Comparison of ENCODE assay signal across 10 mouse cellular contexts in genomic region chr1:42687756-42688540, GRCm38 (mm10). TPM values are rescaled to one million over a fixed set of nuclear protein-coding genes. Genes with fewer than 3 reads are reported as not detected.
DNase-seq lines count a peak whose midpoint lies in the region; ATAC-seq lines count a peak whose summit lies in the region.
"Had no signal": no experiment of that assay in that cellular context is flagged by ENCODE, and none has a peak within 500 bp of the region (broad histone marks: within the 10 kb centered on the region; RNA-seq: fewer than 3 reads in every experiment).

No protein-coding gene starts in this region.

- WGBS in embryonic facial prominence, embryonic 10.5 days: 5% methylated on average over 7 of the region's 7 CpGs
- WGBS in forebrain, embryonic 10.5 days: 3% methylated on average over 7 of the region's 7 CpGs
- 15% methylated on average over 7 of the region's 7 CpGs for WGBS in hindbrain, embryonic 15.5 days
- WGBS in neural tube, embryonic 12.5 days: 2% methylated on average over 7 of the region's 7 CpGs

- H3K9me3 ChIP-seq in embryonic facial prominence, embryonic 10.5 days: no peaks in the 10 kb centered on the region
- no peaks in the 10 kb centered on the region for H3K9me3 ChIP-seq in forebrain, embryonic 10.5 days
- no peaks in the 10 kb centered on the region for H3K9me3 ChIP-seq in hindbrain, embryonic 15.5 days
- H3K9me3 ChIP-seq in neural tube, embryonic 12.5 days: no peaks in the 10 kb centered on the region
- H3K9me3 ChIP-seq: limb, embryonic 12.5 days; lung, embryonic 15.5 days had no signal

- 0 out of 2 replicates have a peak overlapping the region, but pooled peaks have one; percentile 19 for H3K9ac ChIP-seq in hindbrain, embryonic 15.5 days
- peak overlapping the region; percentile 86 for H3K9ac ChIP-seq in neural tube, embryonic 12.5 days
- H3K9ac ChIP-seq: lung, embryonic 15.5 days had no signal

- H3K36me3 ChIP-seq in embryonic facial prominence, embryonic 10.5 days (replicated peaks): no peaks in the 10 kb centered on the region
- H3K36me3 ChIP-seq in forebrain, embryonic 10.5 days (replicated peaks): no peaks in the 10 kb centered on the region
- no peaks in the 10 kb centered on the region for H3K36me3 ChIP-seq in hindbrain, embryonic 15.5 days
- H3K36me3 ChIP-seq in neural tube, embryonic 12.5 days: no peaks in the 10 kb centered on the region
- H3K36me3 ChIP-seq: limb, embryonic 12.5 days; lung, embryonic 15.5 days had no signal

- peak overlapping the region; percentile 97 for H3K4me2 ChIP-seq in hindbrain, embryonic 15.5 days
- H3K4me2 ChIP-seq in neural tube, embryonic 12.5 days (replicated peaks): peak overlapping the region; percentile 92

- peak overlapping the region; percentile 74 for H3K4me3 ChIP-seq in embryonic facial prominence, embryonic 10.5 days
- H3K4me3 ChIP-seq in forebrain, embryonic 10.5 days: peak overlapping the region; percentile 94
- peak overlapping the region; percentile 54 for H3K4me3 ChIP-seq in hindbrain, embryonic 15.5 days
- peak overlapping the region; percentile 48 for H3K4me3 ChIP-seq in neural tube, embryonic 12.5 days
- H3K4me3 ChIP-seq: lung, embryonic 15.5 days had no signal

- ATAC-seq in hindbrain, embryonic 15.5 days (ENCODE audit: low FRiP score, low read depth): no peak
- ATAC-seq in neural tube, embryonic 12.5 days (ENCODE audit: low FRiP score, low read depth): no peak

- H3K27ac ChIP-seq in embryonic facial prominence, embryonic 10.5 days (replicated peaks): peak overlapping the region; percentile 85
- H3K27ac ChIP-seq in forebrain, embryonic 10.5 days: peak overlapping the region; percentile 99
- H3K27ac ChIP-seq in hindbrain, embryonic 15.5 days (replicated peaks): peak overlapping the region; percentile 97
- H3K27ac ChIP-seq in neural tube, embryonic 12.5 days: no peak overlapping the region
- H3K27ac ChIP-seq: limb, embryonic 12.5 days; lung, embryonic 15.5 days had no signal

- peaks cover 41% of the 10 kb centered on the region for H3K4me1 ChIP-seq in embryonic facial prominence, embryonic 10.5 days
- H3K4me1 ChIP-seq in forebrain, embryonic 10.5 days: peaks cover 93% of the 10 kb centered on the region
- H3K4me1 ChIP-seq in hindbrain, embryonic 15.5 days (replicated peaks): peaks cover 49% of the 10 kb centered on the region
- H3K4me1 ChIP-seq in neural tube, embryonic 12.5 days: peaks cover 44% of the 10 kb centered on the region

- peaks cover 100% of the 10 kb centered on the region for H3K27me3 ChIP-seq in embryonic facial prominence, embryonic 10.5 days (replicated peaks; ENCODE audit: low read depth, poor library complexity, severe bottlenecking)
- peaks cover 97% of the 10 kb centered on the region for H3K27me3 ChIP-seq in forebrain, embryonic 10.5 days (ENCODE audit: poor library complexity, severe bottlenecking)
- no peaks in the 10 kb centered on the region for H3K27me3 ChIP-seq in hindbrain, embryonic 15.5 days
- H3K27me3 ChIP-seq in neural tube, embryonic 12.5 days (replicated peaks): peaks cover 4% of the 10 kb centered on the region; the same call in 1 of the 2 replicates

- peak; percentile 15 for DNase-seq in embryonic facial prominence, embryonic 10.5 days (ENCODE audit: low spot score)
- DNase-seq in forebrain, embryonic 10.5 days (ENCODE audit: extremely low spot score, low spot score): no peak
- no peak for DNase-seq in lung, postnatal 25 days (ENCODE audit: low spot score)
- DNase-seq in thymus, postnatal 36 days: no peak
- no peak for DNase-seq in lung, postnatal 10 days
- DNase-seq: thymus, postnatal 4 days had no signal

RNA-seq across cellular contexts. Expression of gene Pou3f3, which starts 7.6 kb away (rescaled TPM):
- polyA plus RNA-seq in embryonic facial prominence, embryonic 10.5 days (2016; fragmentation: Nextera tagmentation; extraction: Ambion mirVana): 6.8 and 7.5 TPM in 2 replicates
- 13.4 and 14.4 TPM in 2 replicates for polyA plus RNA-seq in forebrain, embryonic 10.5 days (2016; fragmentation: Nextera tagmentation; extraction: Ambion mirVana)
- 11.0 and 16.4 TPM in 2 replicates for polyA plus RNA-seq in hindbrain, embryonic 15.5 days (2015; fragmentation: Nextera tagmentation; extraction: Ambion mirVana)
- 17.2 and 17.8 TPM in 2 replicates for polyA plus RNA-seq in neural tube, embryonic 12.5 days (2016; fragmentation: Nextera tagmentation; extraction: Ambion mirVana)
